Mouse (Mus musculus) forebrain, embryonic 15.5 days (tissue): ENCODE data around the gene E2f4. TPM values are rescaled to one million over a fixed set of nuclear protein-coding genes. Genes with fewer than 3 reads are reported as not detected.
A peak's percentile ranks its signal among the peaks of the same experiment; 100 is the strongest.

ENCODE experiments used
- ATAC-seq: fragments of 200-750 bp; cut with Nextera tagmentation; replicated peaks from 2 replicates; pipeline ENCODE4 v1.8.0; 2017; ENCODE audit warnings: mild to moderate bottlenecking, moderate TSS enrichment, moderate library complexity
- H3K27ac ChIP-seq: fragments of 300-500 bp; sonication (generic); replicated peaks from 2 replicates; pipeline ENCODE4 v1.5.1; 2015; ENCODE audit warnings: mild to moderate bottlenecking, inconsistent platforms
- H3K27me3 ChIP-seq: fragments of 300-500 bp; sonication (generic); 2 replicates; pipeline ENCODE4 v1.6.1; 2015; ENCODE audit warnings: inconsistent platforms
- H3K36me3 ChIP-seq: fragments of 300-500 bp; sonication (generic); 2 replicates; pipeline ENCODE4 v1.6.1; 2015; ENCODE audit warnings: mild to moderate bottlenecking, inconsistent platforms
- H3K4me1 ChIP-seq: fragments of 300-500 bp; sonication (generic); 2 replicates; pipeline ENCODE4 v1.6.1; 2015; ENCODE audit warnings: inconsistent platforms
- H3K4me2 ChIP-seq: fragments of 300-500 bp; sonication (generic); replicated peaks from 2 replicates; pipeline ENCODE4 v1.6.1; 2015; ENCODE audit warnings: mild to moderate bottlenecking, inconsistent platforms
- H3K4me3 ChIP-seq: fragments of 300-500 bp; sonication (generic); 2 replicates; pipeline ENCODE4 v1.5.1; 2015; ENCODE audit warnings: mild to moderate bottlenecking, inconsistent platforms
- H3K9ac ChIP-seq: fragments of 300-500 bp; sonication (generic); replicated peaks from 2 replicates; pipeline ENCODE4 v1.6.1; 2015; ENCODE audit warnings: mild to moderate bottlenecking, inconsistent platforms
- H3K9me3 ChIP-seq: fragments of 300-500 bp; sonication (generic); 2 replicates; pipeline ENCODE4 v1.6.1; 2016; ENCODE audit warnings: inconsistent platforms
- WGBS: fragments of 180-500 bp; shearing (Covaris S2); methylation state at CpG from one replicate; pipeline ENCODE4 v1.1.7; 2015; ENCODE audit warnings: mixed read lengths; 5-methylcytosine and 5-hydroxymethylcytosine counted together
- polyA plus RNA-seq: library from polyadenylated mRNA; unstranded; fragments of >200 nt; fragmentation: Nextera tagmentation; extraction: Ambion mirVana; gene quantifications from 2 replicates; pipeline ENCODE4 v1.2.1, GENCODE M21; 2015

The E2f4 gene
- 44.2 and 48.1 TPM in 2 replicates for polyA plus RNA-seq

GRCm38 (mm10) chr8:105297511-105298192 lies at the start of gene E2f4:
Gene E2f4, plus strand, starts transcription at chr8:105297663.
- under 1% methylated on average over 58 of the region's 58 CpGs for WGBS
- Histone ChIP-seq H3K27me3 (no peaks in the 10 kb centered on the region), H3K27ac (peak within 1 kb of the TSS; percentile 42), H3K36me3 (peaks cover 31% of the 10 kb centered on the region), H3K4me1 (peaks cover 24% of the 10 kb centered on the region), H3K4me2 (peak within 1 kb of the TSS; percentile 70), H3K4me3 (peak within 1 kb of the TSS; percentile 88), H3K9me3 (no peaks in the 10 kb centered on the region), H3K9ac (peak within 1 kb of the TSS; percentile 87)
- ATAC-seq: peak; percentile 94

GRCm38 (mm10) chr8:105251954-105252353 lies 45.5 kb upstream of the E2f4 start:
- H3K4me2 ChIP-seq: no peak overlapping the region
- WGBS: 93% methylated on average over 6 of the region's 6 CpGs
- H3K36me3 ChIP-seq: peaks cover 44% of the 10 kb centered on the region

GRCm38 (mm10) chr8:105252680-105253537 lies 44.6 kb upstream of the E2f4 start:
- no peak overlapping the region for H3K4me2 ChIP-seq
- H3K4me3 ChIP-seq: no peak overlapping the region
- no peaks in the 10 kb centered on the region for H3K9me3 ChIP-seq
- peaks cover 41% of the 10 kb centered on the region for H3K36me3 ChIP-seq
- 88% methylated on average over 10 of the region's 10 CpGs for WGBS
- H3K27ac ChIP-seq: no peak overlapping the region
- peaks cover 18% of the 10 kb centered on the region for H3K27me3 ChIP-seq
- no peak for ATAC-seq
- peaks cover 14% of the 10 kb centered on the region for H3K4me1 ChIP-seq
- no peak overlapping the region for H3K9ac ChIP-seq

More at GRCm38 (mm10) chr8:105251954-105252353, 45.5 kb upstream of the E2f4 start:
- Histone ChIP-seq H3K9ac (no peak overlapping the region), H3K9me3 (no peaks in the 10 kb centered on the region), H3K4me1 (peaks cover 14% of the 10 kb centered on the region), H3K27me3 (peaks cover 17% of the 10 kb centered on the region), H3K4me3 (no peak overlapping the region), H3K27ac (no peak overlapping the region)
- ATAC-seq: no peak

- H3K4me2 ChIP-seq: peak overlapping the region; percentile 99
- H3K27me3 ChIP-seq: peaks cover 27% of the 10 kb centered on the region
- ATAC-seq: peak; percentile 59
- 28% methylated on average over 20 of the region's 20 CpGs for WGBS
- peaks cover 17% of the 10 kb centered on the region for H3K4me1 ChIP-seq
- peak overlapping the region; percentile 70 for H3K4me3 ChIP-seq
- H3K36me3 ChIP-seq: peaks cover 32% of the 10 kb centered on the region
- no peaks in the 10 kb centered on the region for H3K9me3 ChIP-seq
- H3K9ac ChIP-seq: 0 out of 2 replicates have a peak overlapping the region, but pooled peaks have one; percentile 6
- H3K27ac ChIP-seq: no peak overlapping the region
These were observed 43.7 kb upstream of the E2f4 start for GRCm38 (mm10) chr8:105253766-105254151.

GRCm38 (mm10) chr8:105254152-105254965 lies 43.1 kb upstream of the E2f4 start:
- H3K27me3 ChIP-seq: peaks cover 33% of the 10 kb centered on the region
- H3K27ac ChIP-seq: no peak overlapping the region; the same call in 1 of the 2 replicates
- H3K4me1 ChIP-seq: peaks cover 23% of the 10 kb centered on the region
- H3K36me3 ChIP-seq: peaks cover 26% of the 10 kb centered on the region
- H3K4me3 ChIP-seq: peak overlapping the region; percentile 70
- no peaks in the 10 kb centered on the region for H3K9me3 ChIP-seq
- ATAC-seq: peak; percentile 88
- under 1% methylated on average over 73 of the region's 74 CpGs for WGBS
- H3K4me2 ChIP-seq: peak overlapping the region; percentile 99
- peak overlapping the region; percentile 67 for H3K9ac ChIP-seq

- no peak within 1 kb of the TSS; the same call in 1 of the 2 replicates for H3K27ac ChIP-seq
- peaks cover 39% of the 10 kb centered on the region for H3K27me3 ChIP-seq
- H3K4me2 ChIP-seq: peak within 1 kb of the TSS; percentile 99
- H3K4me3 ChIP-seq: peak within 1 kb of the TSS; percentile 70
- ATAC-seq: no peak
- H3K4me1 ChIP-seq: peaks cover 29% of the 10 kb centered on the region
- H3K9me3 ChIP-seq: no peaks in the 10 kb centered on the region
- H3K36me3 ChIP-seq: peaks cover 20% of the 10 kb centered on the region
- WGBS: 2% methylated on average over 14 of the region's 14 CpGs
- peak within 1 kb of the TSS; percentile 67 for H3K9ac ChIP-seq
These were observed 42.5 kb upstream of the E2f4 start, which contains the start of gene B3gnt9 for GRCm38 (mm10) chr8:105254966-105255350. Gene B3gnt9, minus strand, starts transcription at chr8:105255153.

GRCm38 (mm10) chr8:105257318-105258114 lies 39.9 kb upstream of the E2f4 start:
- no peak overlapping the region for H3K4me2 ChIP-seq

GRCm38 (mm10) chr8:105258911-105259720 lies 38.3 kb upstream of the E2f4 start:
- Histone ChIP-seq H3K27me3 (peaks cover 73% of the 10 kb centered on the region), H3K9ac (peak overlapping the region; percentile 27), H3K27ac (no peak overlapping the region), H3K4me2 (peak overlapping the region; percentile 80), H3K4me1 (peaks cover 30% of the 10 kb centered on the region), H3K36me3 (no peaks in the 10 kb centered on the region), H3K9me3 (no peaks in the 10 kb centered on the region), H3K4me3 (peak overlapping the region; percentile 41)
- ATAC-seq: peak; percentile 21; the same call in 1 of the 2 replicates
- 3% methylated on average over 55 of the region's 55 CpGs for WGBS

More at GRCm38 (mm10) chr8:105257318-105258114, 39.9 kb upstream of the E2f4 start:
- Histone ChIP-seq H3K4me3 (no peak overlapping the region), H3K27me3 (peaks cover 60% of the 10 kb centered on the region), H3K9me3 (no peaks in the 10 kb centered on the region), H3K9ac (no peak overlapping the region), H3K36me3 (no peaks in the 10 kb centered on the region), H3K27ac (no peak overlapping the region), H3K4me1 (peaks cover 30% of the 10 kb centered on the region)
- no peak for ATAC-seq
- WGBS: 71% methylated on average over 7 of the region's 7 CpGs

- ATAC-seq: peak; percentile 49
- H3K4me2 ChIP-seq: peak overlapping the region; percentile 80
- no peaks in the 10 kb centered on the region for H3K9me3 ChIP-seq
- 3% methylated on average over 30 of the region's 30 CpGs for WGBS
- H3K4me1 ChIP-seq: peaks cover 29% of the 10 kb centered on the region
- no peak overlapping the region for H3K27ac ChIP-seq
- H3K27me3 ChIP-seq: peaks cover 77% of the 10 kb centered on the region
- no peaks in the 10 kb centered on the region for H3K36me3 ChIP-seq
- H3K9ac ChIP-seq: peak overlapping the region; percentile 27
- H3K4me3 ChIP-seq: peak overlapping the region; percentile 41
These were observed 37.6 kb upstream of the E2f4 start for GRCm38 (mm10) chr8:105259721-105260320.
